Comparison of ENCODE assay signal across 8 mouse cellular contexts in genomic region chr17:47473434-47473974, GRCm38 (mm10). TPM values are rescaled to one million over a fixed set of nuclear protein-coding genes. Genes with fewer than 3 reads are reported as not detected.
DNase-seq lines count a peak whose midpoint lies in the region; ATAC-seq lines count a peak whose summit lies in the region.

No protein-coding gene starts in this region.

- H3K4me1 ChIP-seq in midbrain, embryonic 10.5 days = peaks cover 11% of the 10 kb centered on the region
- H3K4me1 ChIP-seq in midbrain, embryonic 13.5 days (replicated peaks) = 0 out of 2 replicates have a peak, but pooled peaks cover 3% of the 10 kb centered on the region

- H3K9me3 ChIP-seq in midbrain, embryonic 10.5 days (replicated peaks) = no peaks in the 10 kb centered on the region
- no peaks in the 10 kb centered on the region for H3K9me3 ChIP-seq in midbrain, embryonic 13.5 days

- H3K36me3 ChIP-seq in midbrain, embryonic 10.5 days = no peaks in the 10 kb centered on the region
- no peaks in the 10 kb centered on the region for H3K36me3 ChIP-seq in midbrain, embryonic 13.5 days

- DNase-seq in embryo, embryonic 10 days (ENCODE audit: low spot score) = peak; percentile 77
- DNase-seq in embryo, embryonic 9.5 days (ENCODE audit: extremely low spot score) = no peak
- DNase-seq in midbrain, embryonic 10.5 days (ENCODE audit: low spot score) = peak; percentile 44
- DNase-seq in adrenal gland, postnatal 10 days = peak; percentile 77
- peak; percentile 44 for DNase-seq in mesoderm, embryonic 11.5 days (ENCODE audit: low read depth, low spot score)
- DNase-seq in thymus, postnatal 36 days = peak; percentile 68 to 72

- H3K4me2 ChIP-seq in midbrain, embryonic 13.5 days (replicated peaks) = no peak overlapping the region

- H3K4me3 ChIP-seq in midbrain, embryonic 10.5 days = no peak overlapping the region
- H3K4me3 ChIP-seq in midbrain, embryonic 13.5 days (replicated peaks) = no peak overlapping the region

- no peak overlapping the region for H3K9ac ChIP-seq in midbrain, embryonic 13.5 days (replicated peaks)

- ATAC-seq in midbrain, embryonic 13.5 days = no peak
- ATAC-seq in inflammation-experienced regulatory T-cells, adult 6 months = peak; percentile 35

- no peak overlapping the region for H3K27ac ChIP-seq in midbrain, embryonic 10.5 days (replicated peaks)
- H3K27ac ChIP-seq in midbrain, embryonic 13.5 days = no peak overlapping the region

- 18% methylated on average over 8 of the region's 8 CpGs for WGBS in midbrain, embryonic 10.5 days
- WGBS in midbrain, embryonic 13.5 days = 19% methylated on average over 8 of the region's 8 CpGs

- peaks cover 45% of the 10 kb centered on the region for H3K27me3 ChIP-seq in midbrain, embryonic 10.5 days (ENCODE audit: low read depth, poor library complexity, severe bottlenecking)
- H3K27me3 ChIP-seq in midbrain, embryonic 13.5 days = peaks cover 16% of the 10 kb centered on the region

RNA-seq across cellular contexts. Expression of gene Taf8, which starts 28.6 kb away (rescaled TPM):
- polyA plus RNA-seq in midbrain, embryonic 10.5 days (2016; fragmentation: Nextera tagmentation; extraction: Ambion mirVana) = 31.4 and 33.8 TPM in 2 replicates
- 24.6 and 27.3 TPM in 2 replicates for polyA plus RNA-seq in midbrain, embryonic 13.5 days (2015; fragmentation: Nextera tagmentation; extraction: Ambion mirVana)
- total RNA-seq in adrenal gland, postnatal 10 days (2021) = 10 to 100 TPM; 15.4 to 19.1 TPM
- 10 to 100 TPM; 56.9 to 80.8 (median 70.0) TPM for polyA plus RNA-seq in inflammation-experienced regulatory T-cells, adult 6 months (2017; shearing (Covaris generic))

RNA-seq across cellular contexts. Expression of gene Ccnd3, which starts 31.3 kb away (rescaled TPM):
- polyA plus RNA-seq in midbrain, embryonic 10.5 days (2016; fragmentation: Nextera tagmentation; extraction: Ambion mirVana) = 270 and 341 TPM in 2 replicates
- polyA plus RNA-seq in midbrain, embryonic 13.5 days (2015; fragmentation: Nextera tagmentation; extraction: Ambion mirVana) = 60.4 and 71.4 TPM in 2 replicates
- total RNA-seq in adrenal gland, postnatal 10 days (2021) = 100 to 1,000 TPM; 178 to 185 TPM
- 100 to 1,000 TPM; 124 to 141 (median 130) TPM for polyA plus RNA-seq in inflammation-experienced regulatory T-cells, adult 6 months (2017; shearing (Covaris generic))

RNA-seq across cellular contexts. Expression of gene 1700001C19Rik, which starts 36.3 kb away (rescaled TPM):
- 0.21 and 0.33 TPM in 2 replicates for polyA plus RNA-seq in midbrain, embryonic 10.5 days (2016; fragmentation: Nextera tagmentation; extraction: Ambion mirVana)
- 0.62 and 0.70 TPM in 2 replicates for polyA plus RNA-seq in midbrain, embryonic 13.5 days (2015; fragmentation: Nextera tagmentation; extraction: Ambion mirVana)
- total RNA-seq in adrenal gland, postnatal 10 days (2021) = 1 to 10 TPM in 1 of 2 experiments, under 1 TPM in 1; 0.79 to 1.9 TPM
- polyA plus RNA-seq in inflammation-experienced regulatory T-cells, adult 6 months (2017; shearing (Covaris generic)) = not detected

RNA-seq across cellular contexts. Expression of gene AI661453, which starts 37.1 kb away (rescaled TPM):
- 0.15 and 0.20 TPM in 2 replicates for polyA plus RNA-seq in midbrain, embryonic 10.5 days (2016; fragmentation: Nextera tagmentation; extraction: Ambion mirVana)
- polyA plus RNA-seq in midbrain, embryonic 13.5 days (2015; fragmentation: Nextera tagmentation; extraction: Ambion mirVana) = 0.26 and 0.30 TPM in 2 replicates
- total RNA-seq in adrenal gland, postnatal 10 days (2021) = 1 to 10 TPM; 1.8 to 2.6 TPM
- polyA plus RNA-seq in inflammation-experienced regulatory T-cells, adult 6 months (2017; shearing (Covaris generic)) = not detected
